Mouse (Mus musculus) retina, adult 2 months (tissue): ENCODE measurements around the gene Spast.
A peak's percentile ranks its signal among the peaks of the same experiment; 100 is the strongest.
"Not testable (repeated sequence)": the region's sequence is repeated elsewhere in the genome, so short reads cannot be mapped to it uniquely, and the experiment has no call there.

Experiments
- DNase-seq: peaks from one replicate; pipeline ENCODE4 v3.0.0-alpha.2; 2012; ENCODE audit warnings: low read depth, low spot score

Spast gene

GRCm38 (mm10) chr17:74338937-74339804 lies at the start of gene Spast:
Spast (plus strand) TSS chr17:74338987.
- peak; percentile 40 for DNase-seq

- no peak for DNase-seq
These were observed 48.6 kb upstream of the Spast start for GRCm38 (mm10) chr17:74290198-74290597.

GRCm38 (mm10) chr17:74290869-74291268 lies 47.9 kb upstream of the Spast start:
- no peak for DNase-seq

- DNase-seq, result peak; percentile 53
These were observed 47.0 kb upstream of the Spast start for GRCm38 (mm10) chr17:74291640-74292361.

GRCm38 (mm10) chr17:74293687-74294425 lies 44.9 kb upstream of the Spast start:
- no peak for DNase-seq

- no peak for DNase-seq
These were observed 44.3 kb upstream of the Spast start for GRCm38 (mm10) chr17:74294426-74295025.

GRCm38 (mm10) chr17:74295026-74295970 lies 43.5 kb upstream of the Spast start, which contains the start of gene Memo1:
Memo1 (minus strand) TSS chr17:74295521.
- peak; percentile 75 for DNase-seq

- no peak for DNase-seq
These were observed 42.5 kb upstream of the Spast start for GRCm38 (mm10) chr17:74296076-74296823.

- not testable (repeated sequence) for DNase-seq
These were observed 41.8 kb upstream of the Spast start for GRCm38 (mm10) chr17:74296991-74297390.

GRCm38 (mm10) chr17:74300089-74300488 lies 38.7 kb upstream of the Spast start:
- no peak for DNase-seq

- no peak for DNase-seq
These were observed 34.7 kb upstream of the Spast start for GRCm38 (mm10) chr17:74304060-74304459.

GRCm38 (mm10) chr17:74305616-74306015 lies 33.2 kb upstream of the Spast start:
- no peak for DNase-seq

- DNase-seq, result no peak
These were observed 32.8 kb upstream of the Spast start for GRCm38 (mm10) chr17:74306021-74306420.

- no peak for DNase-seq
These were observed 23.1 kb upstream of the Spast start for GRCm38 (mm10) chr17:74315445-74316308.

- DNase-seq, result peak; percentile 76
These were observed 22.4 kb upstream of the Spast start for GRCm38 (mm10) chr17:74316309-74316863.

GRCm38 (mm10) chr17:74318721-74319120 lies 20.1 kb upstream of the Spast start:
- DNase-seq, result no peak

GRCm38 (mm10) chr17:74322400-74323054 lies 16.3 kb upstream of the Spast start:
- no peak for DNase-seq

GRCm38 (mm10) chr17:74323844-74324243 lies 14.9 kb upstream of the Spast start, which contains the start of gene Dpy30:
Dpy30 (minus strand) TSS chr17:74323944.
- DNase-seq, result no peak
